9 mouse cellular contexts compared by ENCODE assay signal in genomic region chr2:181307144-181307804, GRCm38 (mm10). TPM values are rescaled to one million over a fixed set of nuclear protein-coding genes. Genes with fewer than 3 reads are reported as not detected.
DNase-seq lines count a peak whose midpoint lies in the region; ATAC-seq and TF ChIP-seq lines count a peak whose summit lies in the region.
"Had no signal": no experiment of that assay in that cellular context is flagged by ENCODE, and none has a peak within 500 bp of the region (broad histone marks: within the 10 kb centered on the region; RNA-seq: fewer than 3 reads in every experiment).

No protein-coding gene starts in this region.

- H3K27me3 ChIP-seq in heart, adult 2 months (ENCODE audit: control insufficient read depth, insufficient read depth, low read length), result no peaks in the 10 kb centered on the region
- H3K27me3 ChIP-seq in limb, embryonic 11.5 days (ENCODE audit: control insufficient read depth, insufficient read depth, low read length), result peaks cover 19% of the 10 kb centered on the region
- no peaks in the 10 kb centered on the region for H3K27me3 ChIP-seq in midbrain, embryonic 16.5 days (ENCODE audit: control insufficient read depth, insufficient read depth, low read depth, low read length)
- H3K27me3 ChIP-seq in stomach, embryonic 15.5 days (replicated peaks), result peaks cover 22% of the 10 kb centered on the region

- intact Hi-C loops in heart, adult 2 months (cut with DNase I), result no loop called here
- intact Hi-C loops in heart, postnatal 25 days (cut with DNase I), result no loop called here

- H3K27ac ChIP-seq in heart, adult 2 months, result no peak overlapping the region
- H3K27ac ChIP-seq in limb, embryonic 11.5 days (replicated peaks; ENCODE audit: low read depth, low read length), result no peak overlapping the region
- H3K27ac ChIP-seq in midbrain, embryonic 16.5 days (ENCODE audit: low read length), result no peak overlapping the region
- H3K27ac ChIP-seq in stomach, embryonic 15.5 days, result no peak overlapping the region

- H3K36me3 ChIP-seq in heart, adult 2 months (ENCODE audit: control insufficient read depth, insufficient read depth, low read length), result no peaks in the 10 kb centered on the region
- no peaks in the 10 kb centered on the region for H3K36me3 ChIP-seq in limb, embryonic 11.5 days (ENCODE audit: control insufficient read depth, insufficient read depth, low read length)
- peaks cover 38% of the 10 kb centered on the region for H3K36me3 ChIP-seq in midbrain, embryonic 16.5 days (ENCODE audit: control insufficient read depth, insufficient read depth, low read length)
- no peaks in the 10 kb centered on the region for H3K36me3 ChIP-seq in stomach, embryonic 15.5 days

- TF ChIP-seq CTCF in heart, adult 2 months (IDR thresholded peaks at IDR 0.05), result peak; percentile 73

- H3K79me2 ChIP-seq in heart, adult 2 months (replicated peaks; ENCODE audit: control insufficient read depth, insufficient read depth, low read length), result no peaks in the 10 kb centered on the region

- no peak overlapping the region for H3K4me3 ChIP-seq in heart, adult 2 months
- H3K4me3 ChIP-seq in limb, embryonic 11.5 days (ENCODE audit: low read depth, low read length), result no peak overlapping the region
- H3K4me3 ChIP-seq in midbrain, embryonic 16.5 days (ENCODE audit: low read depth, low read length), result no peak overlapping the region
- H3K4me3 ChIP-seq in stomach, embryonic 15.5 days (replicated peaks), result no peak overlapping the region

- no peak for TF ChIP-seq POLR2A in heart, adult 2 months (IDR thresholded peaks at IDR 0.05; ENCODE audit: insufficient read depth, low read depth, low read length)

- H3K9ac ChIP-seq in heart, adult 2 months (ENCODE audit: low read depth, low read length), result no peak overlapping the region
- H3K9ac ChIP-seq in limb, embryonic 11.5 days (ENCODE audit: low read length), result no peak overlapping the region
- no peak overlapping the region for H3K9ac ChIP-seq in midbrain, embryonic 16.5 days (ENCODE audit: low read depth, low read length)
- H3K9ac ChIP-seq in stomach, embryonic 15.5 days, result no peak overlapping the region

- 0 out of 2 replicates have a peak, but pooled peaks have one; percentile 46 for ATAC-seq in erythroid progenitor cell, adult 5-6 weeks (replicated peaks; ENCODE audit: low FRiP score, poor library complexity, severe bottlenecking)
- ATAC-seq in limb, embryonic 11.5 days (ENCODE audit: insufficient number of reproducible peaks, low FRiP score, low TSS enrichment, low read depth), result 0 out of 2 replicates have a peak, but pooled peaks have one; percentile 47
- ATAC-seq in midbrain, embryonic 16.5 days, result peak; percentile 60
- no peak for ATAC-seq in stomach, embryonic 15.5 days (ENCODE audit: insufficient read depth, low FRiP score, low read depth)

- no peaks in the 10 kb centered on the region for H3K4me1 ChIP-seq in heart, adult 2 months (ENCODE audit: control insufficient read depth, insufficient read depth, low read length)
- H3K4me1 ChIP-seq in limb, embryonic 11.5 days (ENCODE audit: control insufficient read depth, insufficient read depth, low read length), result no peaks in the 10 kb centered on the region
- H3K4me1 ChIP-seq in midbrain, embryonic 16.5 days (ENCODE audit: control insufficient read depth, insufficient read depth, low read length), result peaks cover 14% of the 10 kb centered on the region
- 0 out of 2 replicates have a peak, but pooled peaks cover 7% of the 10 kb centered on the region for H3K4me1 ChIP-seq in stomach, embryonic 15.5 days

- no peaks in the 10 kb centered on the region for H3K9me3 ChIP-seq in limb, embryonic 11.5 days (ENCODE audit: control insufficient read depth, low read length)
- no peaks in the 10 kb centered on the region for H3K9me3 ChIP-seq in midbrain, embryonic 16.5 days (replicated peaks; ENCODE audit: control insufficient read depth, low read length, poor library complexity, severe bottlenecking)
- H3K9me3 ChIP-seq in stomach, embryonic 15.5 days, result no peaks in the 10 kb centered on the region

- TF ChIP-seq EP300 in heart, adult 2 months (IDR thresholded peaks at IDR 0.05; ENCODE audit: insufficient read depth, low read depth, low read length), result no peak

- no peak overlapping the region for H3K4me2 ChIP-seq in limb, embryonic 11.5 days (ENCODE audit: low read depth, severe bottlenecking)
- no peak overlapping the region for H3K4me2 ChIP-seq in midbrain, embryonic 16.5 days (ENCODE audit: low read length)
- peak overlapping the region; percentile 23; the same call in 1 of the 2 replicates for H3K4me2 ChIP-seq in stomach, embryonic 15.5 days

- 18% methylated on average over 30 of the region's 30 CpGs for WGBS in heart, adult 2 months
- WGBS in limb, embryonic 11.5 days, result 12% methylated on average over 30 of the region's 30 CpGs
- 12% methylated on average over 30 of the region's 30 CpGs for WGBS in midbrain, embryonic 16.5 days
- WGBS in stomach, embryonic 15.5 days, result 10% methylated on average over 30 of the region's 30 CpGs

- peak; percentile 35 to 55 for DNase-seq in heart, adult 2 months
- DNase-seq in heart, postnatal 25 days (ENCODE audit: low spot score), result no peak
- peak; percentile 29 for DNase-seq in c-Kit-positive CD71-positive TER-119-positive erythroid progenitor cells, embryonic 14.5 days (ENCODE audit: low spot score)
- peak; percentile 72 for DNase-seq in induced T-regulatory cell, adult 2 months (ENCODE audit: low read depth)
- DNase-seq in limb, embryonic 11.5 days (ENCODE audit: low spot score), result peak; percentile 75

RNA-seq across cellular contexts. Expression of gene Stmn3, which starts 7.0 kb away (rescaled TPM):
- under 1 TPM; 0.29 to 0.32 TPM for total RNA-seq in heart, adult 2 months (2021)
- polyA plus RNA-seq in heart, adult 2 months (2012; rRNA removed), result 0.37 and 1.6 TPM in 2 replicates
- total RNA-seq in heart, postnatal 25 days (2021), result under 1 TPM; 0.45 to 0.52 TPM
- total RNA-seq in erythroid progenitor cell, adult 5-6 weeks (2015; ENCODE audit: low replicate concordance), result not detected in 2 replicates
- not detected in 2 replicates for total RNA-seq in erythroid progenitor cell, adult 5-6 weeks (2017; ENCODE audit: low replicate concordance)
- polyA plus RNA-seq in limb, embryonic 11.5 days (2014; fragmentation: Nextera tagmentation; extraction: Ambion mirVana), result 0.84 and 0.91 TPM in 2 replicates
- polyA plus RNA-seq in midbrain, embryonic 16.5 days (2015; fragmentation: Nextera tagmentation; extraction: Ambion mirVana), result 1,527 and 1,727 TPM in 2 replicates
- 37.6 and 39.0 TPM in 2 replicates for polyA plus RNA-seq in stomach, embryonic 15.5 days (2015; fragmentation: Nextera tagmentation; extraction: Ambion mirVana)
- total RNA-seq: MEL had no signal

RNA-seq across cellular contexts. Expression of gene Rtel1, which starts 12.3 kb away (rescaled TPM):
- 10 to 100 TPM in 1 of 2 experiments, 1 to 10 TPM in 1; 8.3 to 10.6 TPM for total RNA-seq in heart, adult 2 months (2021)
- 21.9 and 29.6 TPM in 2 replicates for polyA plus RNA-seq in heart, adult 2 months (2012; rRNA removed)
- 10 to 100 TPM; 13.2 to 13.4 TPM for total RNA-seq in heart, postnatal 25 days (2021)
- total RNA-seq in erythroid progenitor cell, adult 5-6 weeks (2015; ENCODE audit: low replicate concordance), result 63.3 and 80.4 TPM in 2 replicates
- 52.0 and 60.7 TPM in 2 replicates for total RNA-seq in erythroid progenitor cell, adult 5-6 weeks (2017; ENCODE audit: low replicate concordance)
- polyA plus RNA-seq in limb, embryonic 11.5 days (2014; fragmentation: Nextera tagmentation; extraction: Ambion mirVana), result 63.0 and 63.7 TPM in 2 replicates
- 38.8 and 48.8 TPM in 2 replicates for polyA plus RNA-seq in midbrain, embryonic 16.5 days (2015; fragmentation: Nextera tagmentation; extraction: Ambion mirVana)
- polyA plus RNA-seq in stomach, embryonic 15.5 days (2015; fragmentation: Nextera tagmentation; extraction: Ambion mirVana), result 35.4 and 39.2 TPM in 2 replicates

RNA-seq across cellular contexts. Expression of gene Gmeb2, which starts 19.4 kb away (rescaled TPM):
- 10 to 100 TPM in 1 of 2 experiments, 1 to 10 TPM in 1; 8.5 to 10.2 TPM for total RNA-seq in heart, adult 2 months (2021)
- polyA plus RNA-seq in heart, adult 2 months (2012; rRNA removed), result 9.4 and 12.7 TPM in 2 replicates
- total RNA-seq in heart, postnatal 25 days (2021), result 10 to 100 TPM in 1 of 2 experiments, 1 to 10 TPM in 1; 8.5 to 10.5 TPM
- total RNA-seq in erythroid progenitor cell, adult 5-6 weeks (2015; ENCODE audit: low replicate concordance), result 33.1 and 57.3 TPM in 2 replicates
- 29.0 and 55.1 TPM in 2 replicates for total RNA-seq in erythroid progenitor cell, adult 5-6 weeks (2017; ENCODE audit: low replicate concordance)
- polyA plus RNA-seq in limb, embryonic 11.5 days (2014; fragmentation: Nextera tagmentation; extraction: Ambion mirVana), result 19.7 and 21.3 TPM in 2 replicates
- polyA plus RNA-seq in midbrain, embryonic 16.5 days (2015; fragmentation: Nextera tagmentation; extraction: Ambion mirVana), result 16.3 and 17.6 TPM in 2 replicates
- polyA plus RNA-seq in stomach, embryonic 15.5 days (2015; fragmentation: Nextera tagmentation; extraction: Ambion mirVana), result 12.2 and 13.2 TPM in 2 replicates

RNA-seq across cellular contexts. Expression of gene Zgpat, which starts 57.5 kb away (rescaled TPM):
- 10 to 100 TPM; 18.7 to 18.9 TPM for total RNA-seq in heart, adult 2 months (2021)
- polyA plus RNA-seq in heart, adult 2 months (2012; rRNA removed), result 21.0 and 31.5 TPM in 2 replicates
- total RNA-seq in heart, postnatal 25 days (2021), result 10 to 100 TPM; 18.3 to 21.2 TPM
- 2.9 and 10.1 TPM in 2 replicates for total RNA-seq in erythroid progenitor cell, adult 5-6 weeks (2015; ENCODE audit: low replicate concordance)
- total RNA-seq in erythroid progenitor cell, adult 5-6 weeks (2017; ENCODE audit: low replicate concordance), result 11.2 and 15.4 TPM in 2 replicates
- 35.0 and 40.2 TPM in 2 replicates for polyA plus RNA-seq in limb, embryonic 11.5 days (2014; fragmentation: Nextera tagmentation; extraction: Ambion mirVana)
- polyA plus RNA-seq in midbrain, embryonic 16.5 days (2015; fragmentation: Nextera tagmentation; extraction: Ambion mirVana), result 88.7 and 94.5 TPM in 2 replicates
- polyA plus RNA-seq in stomach, embryonic 15.5 days (2015; fragmentation: Nextera tagmentation; extraction: Ambion mirVana), result 36.2 and 38.5 TPM in 2 replicates

RNA-seq across cellular contexts. Expression of gene Arfrp1, which starts 57.9 kb away (rescaled TPM):
- 10 to 100 TPM; 50.7 to 52.3 TPM for total RNA-seq in heart, adult 2 months (2021)
- polyA plus RNA-seq in heart, adult 2 months (2012; rRNA removed), result 42.3 and 69.5 TPM in 2 replicates
- total RNA-seq in heart, postnatal 25 days (2021), result 10 to 100 TPM; 54.3 to 54.9 TPM
- total RNA-seq in erythroid progenitor cell, adult 5-6 weeks (2015; ENCODE audit: low replicate concordance), result 5.4 and 14.3 TPM in 2 replicates
- total RNA-seq in erythroid progenitor cell, adult 5-6 weeks (2017; ENCODE audit: low replicate concordance), result 9.0 and 10.8 TPM in 2 replicates
- polyA plus RNA-seq in limb, embryonic 11.5 days (2014; fragmentation: Nextera tagmentation; extraction: Ambion mirVana), result 57.3 and 63.7 TPM in 2 replicates
- polyA plus RNA-seq in midbrain, embryonic 16.5 days (2015; fragmentation: Nextera tagmentation; extraction: Ambion mirVana), result 84.7 and 93.0 TPM in 2 replicates
- polyA plus RNA-seq in stomach, embryonic 15.5 days (2015; fragmentation: Nextera tagmentation; extraction: Ambion mirVana), result 58.6 and 62.4 TPM in 2 replicates

Comparison
In these comparisons a context has a peak if more than half of its experiments do, and no peak if none do; other contexts are left out.
1. RNA of gene Stmn3, which starts 7.0 kb away (polyA plus RNA-seq): 1,527 to 1,727 TPM in midbrain, embryonic 16.5 days; 37.6 to 39.0 TPM in stomach, embryonic 15.5 days, 0.84 to 0.91 TPM in limb, embryonic 11.5 days and 0.37 to 1.6 TPM in heart, adult 2 months; every median in the first group is over 10 times any median in the second.